Mouse (Mus musculus) inflammation-experienced regulatory T-cells (primary cell): ENCODE data around the gene Gm7945. TPM values are rescaled to one million over a fixed set of nuclear protein-coding genes. Genes with fewer than 3 reads are reported as not detected.

ENCODE experiments used
- polyA plus RNA-seq, 2 experiments: library from polyadenylated mRNA; unstranded; fragments of 100-300 nt; shearing (Covaris generic); gene quantifications; one replicate each; pipeline ENCODE4 v1.2.1; 2017

Gm7945 gene
- polyA plus RNA-seq = under 1 TPM in 1 of 2 experiments, not detected in 1; 0.84 TPM

DNA sequence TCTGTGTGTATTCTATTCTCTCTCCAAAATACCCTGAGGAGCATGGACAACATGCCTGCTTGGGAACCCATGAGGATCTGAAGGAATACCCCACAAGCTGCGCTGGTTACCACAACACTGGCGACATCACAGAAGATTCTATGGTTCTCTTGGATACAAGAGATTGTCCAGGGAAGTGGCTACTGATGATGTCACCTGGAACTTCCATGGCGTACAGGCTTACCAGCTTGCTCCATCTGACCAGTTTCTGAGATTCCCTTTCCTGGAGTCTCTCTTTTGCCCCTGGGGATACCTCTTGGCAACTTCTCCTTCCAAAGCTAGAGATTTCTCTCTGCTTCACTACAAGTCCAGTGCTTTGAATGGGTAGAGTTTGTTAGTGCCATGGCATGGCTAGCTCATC, at the start of gene Gm7945:
Gm7945 (minus strand) TSS at position 101 of the 400 bp plus-strand sequence.

DNA sequence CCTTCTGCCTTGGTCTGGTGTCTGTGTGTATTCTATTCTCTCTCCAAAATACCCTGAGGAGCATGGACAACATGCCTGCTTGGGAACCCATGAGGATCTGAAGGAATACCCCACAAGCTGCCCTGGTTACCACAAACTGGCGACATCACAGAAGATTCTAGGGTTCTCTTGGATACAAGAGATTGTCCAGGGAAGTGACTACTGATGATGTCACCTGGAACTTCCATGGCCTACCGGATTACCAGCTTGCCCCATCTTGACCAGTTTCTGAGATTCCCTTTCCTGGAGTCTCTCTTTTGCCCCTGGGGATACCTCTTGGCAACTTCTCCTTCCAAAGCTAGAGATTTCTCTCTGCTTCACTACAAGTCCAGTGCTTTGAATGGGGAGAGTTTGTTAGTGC, 22.0 kb upstream of the Gm7945 start, which contains the start of gene Gm6482:
Gm6482 (minus strand) TSS at position 101 of the 400 bp plus-strand sequence.

DNA sequence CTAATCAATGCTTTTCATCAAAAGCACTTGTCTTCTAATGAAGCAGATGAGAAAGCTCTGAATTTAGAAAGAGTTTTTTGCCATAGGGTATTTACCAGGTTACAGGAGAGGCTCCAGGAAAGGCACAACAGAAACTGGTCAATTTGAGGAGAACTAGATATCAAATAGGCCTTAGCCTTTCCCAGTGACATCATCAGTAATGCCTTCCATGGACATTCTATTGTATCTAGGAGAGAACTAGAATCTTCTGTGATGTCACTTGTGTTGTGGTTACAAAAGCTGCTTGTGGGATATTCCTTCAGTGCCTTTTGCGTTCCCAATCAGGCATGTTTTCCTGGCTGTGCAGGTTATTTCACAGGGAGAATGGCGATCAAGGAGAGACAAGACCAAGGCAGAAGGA, 37.9 kb downstream of the Gm7945 start, which contains the start of gene Gm5798:
Gm5798 (plus strand) TSS at position 301 of the 400 bp plus-strand sequence.

Other genes starting within 250 kb of the Gm7945 start
- not detected for gene Mbl1, start 234.9 kb downstream of the Gm7945 start, polyA plus RNA-seq
- 1 to 10 TPM in 1 of 2 experiments, under 1 TPM in 1; 0.12 to 1.0 TPM for gene Sftpd, start 201.2 kb downstream of the Gm7945 start, polyA plus RNA-seq
- not detected for gene Gm2832, start 107.6 kb downstream of the Gm7945 start, polyA plus RNA-seq
- 1 to 10 TPM in 1 of 2 experiments, not detected in 1; 2.1 TPM for gene Gm5798, start 37.8 kb downstream of the Gm7945 start, polyA plus RNA-seq
- not detected for gene Gm6482, start 21.9 kb upstream of the Gm7945 start, polyA plus RNA-seq
- gene Gm7954, start 67.1 kb upstream of the Gm7945 start, polyA plus RNA-seq = under 1 TPM in 1 of 2 experiments, not detected in 1; 0.45 TPM
- gene Gm3486, start 103.1 kb upstream of the Gm7945 start, polyA plus RNA-seq = not detected
- gene Gm7970, start 169.2 kb upstream of the Gm7945 start, polyA plus RNA-seq = not detected
- not detected for gene 1700049E17Rik2, start 186.8 kb upstream of the Gm7945 start, polyA plus RNA-seq
- gene Gm3072, start 238.2 kb upstream of the Gm7945 start, polyA plus RNA-seq = under 1 TPM in 1 of 2 experiments, not detected in 1; 0.17 TPM